Mouse (Mus musculus) testis, postnatal 14 days (tissue): ENCODE measurements around the gene Mmp19.

Experiments
- DNase-seq: peaks from one replicate; pipeline ENCODE4 v3.0.0; 2021; ENCODE audit warnings: low spot score

Mmp19 gene

DNA sequence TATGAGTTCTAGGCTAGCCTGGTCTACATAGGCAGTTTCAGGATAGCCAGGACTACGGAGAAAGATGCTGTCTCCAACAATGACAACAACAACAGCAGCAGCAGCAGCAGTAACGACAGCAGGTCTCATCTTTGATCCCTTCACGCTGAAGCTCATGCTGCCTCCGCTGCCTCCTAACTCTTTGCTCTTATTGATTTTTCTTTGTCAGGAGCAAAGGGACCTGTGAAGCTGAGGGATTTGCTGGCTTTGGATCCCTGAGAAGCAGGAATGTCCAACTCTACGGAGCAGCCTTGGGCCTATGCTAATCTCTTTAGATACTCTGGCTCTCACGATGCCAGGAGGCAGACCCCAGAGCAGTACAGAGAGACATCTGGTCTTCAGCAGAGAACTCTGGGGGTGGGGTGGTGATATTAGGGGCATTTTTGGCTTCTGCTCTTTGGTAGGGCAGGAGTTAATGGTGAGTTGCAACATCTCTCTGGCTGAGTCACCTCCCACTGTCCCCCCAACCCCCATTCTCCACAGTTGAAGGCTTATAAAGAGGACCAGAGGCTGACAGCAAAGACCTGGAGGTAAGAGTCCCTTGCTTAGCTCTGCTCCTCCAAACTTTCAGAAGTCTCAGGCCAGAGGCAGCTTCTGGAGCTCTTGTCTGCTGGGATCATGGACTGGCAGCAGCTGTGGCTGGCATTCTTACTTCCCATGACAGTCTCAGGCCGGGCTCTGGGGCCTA is at the start of gene Mmp19:
Gene Mmp19 (plus strand): TSS at position 513 of the 727 bp plus-strand sequence.
- no peak for DNase-seq

DNA sequence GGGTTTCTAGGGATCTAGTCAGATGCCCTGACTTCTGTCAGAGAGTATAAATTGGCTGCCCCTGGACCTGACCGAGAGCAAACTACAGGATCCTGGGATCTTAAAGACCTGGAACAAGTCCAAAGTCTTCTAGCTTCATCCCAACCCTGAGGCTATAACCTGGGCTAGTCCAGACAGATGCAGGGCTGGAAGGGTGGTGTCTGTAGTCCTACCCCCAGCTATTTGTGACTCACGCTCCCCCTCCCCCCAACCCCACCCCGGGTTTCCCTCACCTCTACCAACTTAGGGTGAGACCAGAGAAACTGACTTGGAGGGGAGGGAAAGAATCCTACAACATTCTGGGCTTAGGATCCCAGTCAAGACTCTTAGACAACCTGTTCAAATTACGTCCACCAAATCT is 48.1 kb upstream of the Mmp19 start:
- no peak for DNase-seq

DNA sequence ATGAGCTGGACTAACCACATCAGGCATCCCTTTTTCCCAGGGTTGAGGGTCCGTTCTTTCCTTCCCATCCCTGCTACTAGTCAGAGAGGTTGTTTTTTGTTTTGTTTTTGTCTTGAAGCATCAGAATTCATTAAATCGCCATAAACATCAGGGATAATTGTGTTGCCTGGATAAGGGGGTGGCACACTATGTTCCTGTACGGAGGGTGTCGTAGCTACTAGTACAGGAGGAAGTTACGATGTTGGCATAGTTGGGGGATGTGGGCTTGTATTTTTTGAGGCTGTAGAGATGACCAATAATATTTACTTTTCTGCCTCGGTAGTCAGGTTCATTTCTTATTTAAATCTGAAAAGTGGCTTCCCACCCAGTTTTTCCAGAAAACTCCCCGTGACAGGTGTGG is 47.5 kb upstream of the Mmp19 start:
- DNase-seq, result no peak

DNA sequence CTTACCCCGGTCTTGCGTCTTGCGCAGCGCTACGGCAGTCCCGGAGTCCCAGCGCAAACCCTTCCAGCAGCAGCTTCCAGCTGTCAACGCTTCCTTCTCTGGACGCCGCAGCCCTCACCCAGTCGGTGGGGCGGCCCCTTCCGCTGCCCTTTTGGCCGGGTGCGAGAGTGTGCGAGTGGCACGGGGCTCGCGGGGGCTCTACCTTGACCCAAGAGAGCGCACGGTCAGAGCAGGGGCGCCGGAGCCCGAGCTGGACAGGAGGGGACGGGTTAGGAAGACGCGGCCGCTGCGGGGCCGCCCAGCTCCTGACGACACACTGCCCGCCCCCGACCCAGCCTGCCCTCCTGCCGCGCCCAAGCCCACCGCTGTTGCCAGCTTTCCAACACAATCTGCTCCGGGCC is 46.9 kb upstream of the Mmp19 start:
- DNase-seq, result peak; percentile 55

DNA sequence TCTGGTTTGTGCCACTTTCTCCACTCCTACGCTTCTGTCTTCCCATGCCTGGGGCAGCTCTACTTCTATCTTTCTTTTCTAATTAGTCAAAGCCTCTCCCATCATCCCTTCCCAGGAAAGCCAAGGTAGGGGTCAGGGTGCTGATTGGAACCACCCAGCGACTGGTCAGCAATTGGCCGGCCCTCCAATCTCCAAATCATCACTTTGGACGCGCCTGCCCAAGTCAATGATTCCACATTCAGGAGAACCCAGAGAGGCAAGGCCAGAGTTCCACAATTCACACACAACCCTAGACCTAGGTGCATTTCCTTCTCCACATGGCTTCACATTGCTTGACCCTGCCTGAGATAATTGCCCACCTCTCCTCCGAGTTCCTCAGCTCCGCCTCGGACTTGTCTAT is 46.5 kb upstream of the Mmp19 start:
- DNase-seq, result no peak

DNA sequence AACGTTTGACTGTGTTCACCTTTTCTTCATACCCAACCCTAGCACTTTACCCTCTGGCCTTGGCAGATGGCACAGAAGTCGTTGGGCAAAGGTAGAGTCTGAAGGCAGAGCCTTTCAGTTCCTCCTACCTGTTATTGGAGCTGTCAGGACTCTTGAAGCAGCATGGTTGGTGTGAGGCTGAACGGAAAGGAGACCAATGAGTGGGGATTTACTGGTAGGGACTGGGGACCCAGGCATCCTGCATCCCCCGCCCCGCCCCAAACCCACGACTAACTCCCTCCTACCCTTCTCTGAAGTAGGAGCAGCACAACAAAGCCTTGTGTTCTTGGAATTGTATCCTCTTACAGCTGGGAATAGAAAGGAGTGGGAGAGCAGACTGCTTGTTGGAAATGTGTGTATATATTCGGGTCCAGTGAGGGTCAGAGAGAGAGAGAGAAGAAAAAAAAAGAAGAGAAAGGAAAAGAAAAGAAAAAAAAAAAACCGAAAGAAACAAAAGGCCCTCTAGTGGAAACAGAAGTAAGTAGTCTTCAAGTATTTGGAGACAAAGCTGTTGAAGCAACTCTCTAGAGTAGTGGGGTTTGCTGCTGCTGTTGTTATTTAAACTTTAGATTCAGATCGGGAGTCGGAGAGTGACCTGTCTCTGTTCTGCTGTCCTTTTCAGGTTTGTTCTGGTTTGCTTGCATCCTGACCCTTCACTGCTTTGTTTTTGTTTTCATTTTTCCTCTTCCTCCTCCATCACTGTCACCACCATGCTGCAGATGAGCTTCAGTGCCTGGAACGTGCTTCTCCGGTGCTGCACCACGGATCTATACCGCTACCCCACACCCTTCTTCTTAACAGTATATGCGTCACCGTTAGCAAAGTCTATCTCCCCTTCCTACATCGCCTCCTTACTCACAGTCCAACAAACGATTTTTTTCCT is 45.8 kb upstream of the Mmp19 start, which contains the start of gene Dgka:
Gene Dgka (minus strand): TSS at position 176 of the 922 bp plus-strand sequence.
- DNase-seq, result no peak

DNA sequence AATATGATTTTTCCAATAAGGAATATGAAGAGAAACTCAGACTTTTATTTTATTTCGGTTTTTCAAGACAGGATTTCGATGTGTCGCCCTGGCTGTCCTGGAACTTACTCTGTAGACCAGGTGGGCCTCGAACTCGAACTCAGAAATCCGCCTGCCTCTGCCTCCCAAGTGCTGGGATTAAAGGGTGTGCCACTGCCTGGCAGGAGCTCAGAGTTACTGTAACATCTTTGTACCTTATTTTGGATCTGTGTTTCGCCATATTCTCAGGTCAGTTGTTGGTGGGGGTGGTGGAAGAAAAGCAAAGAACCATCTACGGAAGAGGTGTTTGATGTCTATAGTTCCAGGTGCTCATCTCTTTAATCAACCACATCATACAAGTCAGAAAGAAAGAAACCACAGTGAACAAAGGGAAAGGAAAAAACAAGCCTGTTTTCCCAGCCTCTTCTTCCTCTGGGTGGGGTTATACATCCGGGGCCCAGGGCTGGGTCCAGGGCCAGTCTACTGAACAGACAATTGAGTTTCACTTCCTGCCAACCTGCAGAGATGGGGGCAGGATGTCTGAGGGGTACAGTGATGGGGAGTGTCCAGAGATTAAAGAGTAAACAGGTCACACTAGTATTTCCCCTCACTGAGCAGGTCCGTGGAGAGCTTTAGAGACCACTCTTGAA is 44.6 kb upstream of the Mmp19 start:
- no peak for DNase-seq

DNA sequence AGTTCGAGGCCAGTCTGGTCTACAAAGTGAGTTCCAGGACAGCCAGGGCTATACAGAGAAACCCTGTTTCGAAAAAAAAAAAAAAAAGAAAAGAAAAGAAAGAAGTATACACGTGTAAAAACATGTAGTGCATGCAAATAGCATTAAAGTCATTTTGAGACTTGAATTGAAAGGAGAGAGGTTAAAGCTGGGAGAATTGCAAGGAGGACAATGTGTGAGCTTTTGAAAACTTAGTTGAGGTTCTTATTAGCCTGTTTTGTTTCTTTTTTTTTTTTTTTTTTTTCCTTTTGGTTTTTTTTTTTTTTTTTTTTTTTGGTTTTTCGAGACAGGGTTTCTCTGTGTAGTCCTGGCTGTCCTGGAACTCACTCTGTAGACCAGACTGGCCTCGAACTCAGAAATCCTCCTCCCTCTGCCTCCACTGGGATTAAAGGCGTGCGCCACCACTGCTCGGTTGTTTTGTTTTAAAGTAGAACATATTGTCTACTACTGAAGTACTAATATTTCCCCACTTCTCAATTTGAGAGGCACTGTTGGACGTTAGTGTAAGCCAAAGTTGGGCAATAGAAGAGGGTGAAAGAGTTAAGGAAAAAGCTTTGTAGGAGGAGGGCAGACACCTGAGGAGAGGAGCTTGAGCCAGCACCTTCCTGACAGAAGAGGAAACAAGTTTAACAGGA is 43.6 kb upstream of the Mmp19 start:
- no peak for DNase-seq

DNA sequence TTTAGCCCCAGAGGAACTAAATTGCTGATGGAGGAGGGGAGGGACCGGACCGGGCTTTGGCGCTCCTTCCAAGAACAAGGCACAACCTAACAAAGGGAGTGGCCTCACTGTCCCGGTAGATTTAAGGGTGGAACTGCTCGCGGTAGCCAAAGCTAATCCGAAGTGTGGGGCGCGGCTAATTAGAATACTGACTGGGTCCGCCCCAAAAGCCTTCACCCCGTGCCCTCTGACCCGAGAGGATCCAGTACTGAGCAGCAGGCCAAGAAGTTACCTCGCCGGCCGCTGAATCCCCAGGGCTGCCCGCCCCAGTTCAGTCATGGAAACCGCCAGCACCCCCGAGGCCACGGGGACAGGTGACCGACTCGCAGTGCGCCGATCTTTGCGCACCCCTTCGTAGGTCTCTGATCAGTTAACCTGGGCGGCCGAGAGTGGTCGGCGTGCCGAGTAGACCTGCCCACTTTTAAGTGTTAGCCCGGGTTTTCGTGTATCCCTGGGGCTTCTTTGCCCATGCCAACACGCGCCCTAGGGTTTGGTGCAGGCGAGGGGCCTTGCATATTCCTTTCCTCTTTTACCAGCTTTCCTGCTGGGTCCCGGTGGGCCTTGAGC is 43.0 kb upstream of the Mmp19 start, which contains the start of gene Pym1:
Gene Pym1 (plus strand): TSS at position 244 of the 606 bp plus-strand sequence.
- peak; percentile 84 for DNase-seq

DNA sequence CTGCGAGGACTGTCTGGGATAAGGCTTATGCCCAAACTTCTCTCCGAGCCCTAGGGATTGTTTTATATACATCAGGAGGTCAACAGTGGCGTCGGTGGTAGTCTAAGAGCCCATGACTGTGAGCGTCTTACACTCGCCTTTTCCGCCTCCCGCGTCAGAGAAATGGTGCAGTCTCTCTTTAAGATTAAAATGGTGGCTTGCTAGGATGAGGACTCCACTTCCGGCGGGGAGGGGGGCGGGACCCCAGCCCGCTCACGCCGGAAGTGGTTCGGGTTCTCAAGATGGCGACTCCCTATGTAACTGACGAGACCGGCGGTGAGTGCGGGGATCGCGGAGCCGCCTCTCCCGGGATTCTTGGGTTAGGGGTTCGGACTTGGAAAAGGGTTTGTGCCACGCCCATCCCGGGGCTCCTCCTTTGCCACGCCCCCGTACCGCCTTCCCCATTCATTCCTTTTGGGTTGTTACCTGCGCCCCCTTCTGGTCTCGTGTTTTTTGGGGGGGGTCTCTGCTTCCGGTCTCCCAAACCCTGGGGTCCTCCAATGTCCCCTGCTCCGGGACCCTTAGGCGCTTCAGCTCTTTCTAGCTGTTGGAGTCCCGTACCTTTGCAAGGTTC is 42.4 kb upstream of the Mmp19 start:
- DNase-seq, result peak; percentile 85

DNA sequence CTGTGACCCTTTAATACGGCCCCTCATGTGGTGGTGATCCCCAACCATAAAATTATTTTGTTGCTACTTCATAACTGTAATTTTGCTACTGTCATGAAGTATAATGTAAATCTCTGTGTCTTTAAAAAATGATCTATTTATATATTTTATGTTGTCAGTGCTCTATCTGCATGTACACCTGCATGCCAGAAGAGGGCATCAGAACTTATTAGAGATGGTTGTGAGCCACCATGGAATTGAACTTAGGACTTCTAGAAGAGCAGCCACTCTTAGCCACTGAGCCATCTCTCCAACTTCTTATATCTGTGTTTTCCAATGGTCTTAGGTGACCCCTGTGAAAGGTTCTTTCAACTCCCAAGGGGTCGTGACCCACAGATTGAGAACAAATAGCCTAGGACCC is 17.8 kb upstream of the Mmp19 start:
- DNase-seq, result no peak

DNA sequence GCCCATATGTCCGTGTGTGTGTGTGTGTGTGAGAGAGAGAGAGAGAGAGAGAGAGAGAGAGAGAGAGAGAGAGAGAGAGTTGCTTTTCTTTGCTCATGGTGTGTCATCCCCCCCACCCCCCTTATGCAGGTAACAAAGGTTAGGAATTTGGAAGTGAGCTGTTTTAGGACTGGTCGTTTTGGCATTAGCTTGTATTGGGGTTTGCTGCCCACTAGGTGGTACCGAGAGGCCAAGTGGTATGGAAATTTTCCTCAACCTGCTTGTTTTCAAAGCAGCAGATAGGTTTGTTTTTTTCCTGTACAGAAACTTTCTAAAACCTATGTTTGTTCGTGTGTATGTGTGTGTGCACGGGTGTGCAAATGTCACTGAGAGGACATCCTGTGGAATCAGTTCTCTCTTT is 17.0 kb upstream of the Mmp19 start:
- no peak for DNase-seq

DNA sequence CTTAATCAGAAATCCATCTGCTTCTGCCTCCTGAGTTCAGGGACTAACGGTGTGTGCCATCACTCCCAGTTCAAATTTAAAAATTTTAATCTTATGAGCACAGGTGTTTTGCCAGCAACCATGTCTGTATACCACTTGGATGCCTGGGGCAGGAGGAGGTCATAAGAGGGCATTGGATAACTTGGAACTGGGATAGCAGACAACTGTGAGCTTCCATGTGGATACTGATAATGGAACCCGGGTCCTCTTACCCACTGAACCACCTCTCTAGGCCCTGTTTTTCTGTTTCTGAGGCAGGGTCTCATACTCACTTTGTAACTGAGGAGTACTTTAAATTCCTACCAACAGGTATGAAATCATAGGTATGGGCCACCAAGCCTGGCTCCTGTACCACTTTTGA is 12.3 kb upstream of the Mmp19 start:
- DNase-seq, result no peak

DNA sequence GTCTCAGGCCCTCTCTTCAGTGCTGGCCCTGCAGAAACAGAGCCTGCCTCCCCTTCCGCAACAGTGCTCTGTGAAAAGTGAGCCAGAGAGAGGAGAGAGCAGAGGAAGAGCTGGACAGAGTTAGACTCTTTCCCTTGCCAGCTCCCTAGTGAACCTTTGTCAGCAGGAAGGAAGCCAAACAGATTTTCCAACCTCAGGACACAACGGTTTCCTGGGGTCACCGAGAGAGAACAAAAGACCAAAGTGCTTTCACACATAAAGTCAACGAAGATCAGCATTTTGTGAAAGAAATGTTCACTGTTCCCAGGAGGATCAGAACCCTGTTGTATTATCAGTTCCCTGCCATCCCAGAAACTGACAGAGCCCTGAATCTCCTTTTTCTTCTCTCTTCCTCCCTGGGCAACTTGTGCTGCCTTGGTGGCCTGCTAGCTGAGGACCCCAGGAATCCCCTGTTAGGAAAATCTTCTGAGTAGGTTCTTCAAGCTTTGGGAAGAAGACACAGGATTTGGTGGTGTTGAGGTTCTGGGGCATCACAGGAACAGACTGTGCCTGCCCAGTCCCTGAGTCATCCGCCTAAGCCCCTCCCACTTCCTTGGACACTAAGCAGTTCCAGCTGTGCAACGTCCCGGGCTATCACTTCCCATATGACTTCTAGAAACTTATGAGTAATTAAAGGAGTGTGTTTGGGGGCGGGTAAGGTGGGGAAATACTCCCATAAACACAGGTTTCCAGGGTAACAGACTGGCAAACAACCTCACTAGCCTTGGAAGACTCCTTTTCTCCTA is 11.5 kb upstream of the Mmp19 start:
- peak; percentile 78 for DNase-seq

DNA sequence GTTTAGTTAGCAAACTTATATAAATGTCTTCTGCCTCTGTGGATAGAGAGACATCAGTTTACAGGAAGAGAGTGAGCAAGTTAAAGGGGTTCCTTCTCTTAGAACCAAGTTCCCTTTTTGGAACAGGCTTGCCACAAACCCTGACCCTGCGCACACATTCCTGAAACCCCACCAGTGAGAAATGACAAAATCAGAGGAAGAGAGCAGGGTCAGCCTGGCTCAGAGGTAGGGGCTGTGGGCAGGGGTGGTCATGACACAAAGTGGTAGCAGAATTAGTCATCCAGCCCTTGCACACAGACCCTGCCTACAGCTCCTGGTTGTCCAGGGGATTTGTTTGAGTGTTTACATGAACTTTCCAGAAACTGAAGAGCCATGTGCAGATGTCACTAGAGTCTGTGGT is 10.5 kb upstream of the Mmp19 start:
- no peak for DNase-seq

DNA sequence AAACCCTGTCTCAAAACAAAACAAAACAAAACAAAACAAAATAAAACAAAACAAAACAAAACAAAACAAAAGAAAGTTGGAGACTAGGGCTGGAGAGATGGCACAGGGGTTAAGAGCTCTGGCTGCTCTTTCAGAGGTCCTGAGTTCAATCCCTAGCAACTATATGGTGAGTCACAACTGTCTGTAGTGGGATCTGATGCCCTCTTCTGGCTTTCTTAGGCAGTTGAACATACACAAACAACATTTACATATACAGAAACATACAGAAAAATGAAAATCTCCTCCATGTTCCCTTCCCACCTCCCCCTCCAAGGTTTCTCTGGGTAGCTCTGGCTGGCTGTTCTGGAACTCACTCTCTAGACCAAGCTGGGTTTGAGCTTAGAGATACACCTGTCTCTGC is 1.3 kb downstream of the Mmp19 start:
- no peak for DNase-seq

DNA sequence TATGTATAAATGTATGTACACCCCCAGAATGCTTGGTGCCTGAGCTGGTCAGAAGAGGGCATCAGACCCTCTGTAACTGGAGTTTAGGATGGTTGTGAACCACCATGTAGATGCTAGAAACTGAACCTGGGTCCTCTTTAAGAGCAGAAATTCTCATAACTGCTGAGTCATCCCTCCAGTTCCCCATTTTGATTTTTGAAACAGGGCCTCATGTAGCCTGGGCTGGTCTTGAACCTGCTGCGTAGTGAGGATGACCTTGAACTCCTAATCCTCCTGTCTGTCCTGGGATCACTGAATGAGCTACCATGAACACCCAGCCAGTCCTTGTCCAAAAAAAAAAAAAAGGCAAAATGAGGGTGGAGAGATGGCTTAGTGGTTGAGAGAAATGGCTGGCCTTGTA is 2.5 kb downstream of the Mmp19 start:
- no peak for DNase-seq

DNA sequence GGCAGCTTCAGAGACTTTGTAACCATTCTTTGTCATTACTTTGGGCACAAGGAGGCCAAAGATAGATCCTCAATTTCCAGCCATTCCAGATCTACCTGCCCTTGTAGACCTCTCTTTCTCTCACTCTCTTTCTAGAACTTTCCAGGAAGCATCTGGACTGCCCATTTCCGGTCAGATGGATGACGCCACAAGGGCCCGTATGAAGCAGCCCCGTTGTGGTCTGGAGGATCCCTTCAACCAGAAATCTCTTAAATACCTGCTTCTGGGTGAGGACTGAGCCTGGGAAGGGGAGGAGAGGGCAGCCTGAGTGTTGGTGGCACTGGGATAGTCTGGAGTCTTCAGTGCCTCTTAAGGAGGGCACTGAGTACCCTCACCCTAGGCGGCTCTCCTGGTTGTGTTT is 3.7 kb downstream of the Mmp19 start:
- DNase-seq, result no peak

DNA sequence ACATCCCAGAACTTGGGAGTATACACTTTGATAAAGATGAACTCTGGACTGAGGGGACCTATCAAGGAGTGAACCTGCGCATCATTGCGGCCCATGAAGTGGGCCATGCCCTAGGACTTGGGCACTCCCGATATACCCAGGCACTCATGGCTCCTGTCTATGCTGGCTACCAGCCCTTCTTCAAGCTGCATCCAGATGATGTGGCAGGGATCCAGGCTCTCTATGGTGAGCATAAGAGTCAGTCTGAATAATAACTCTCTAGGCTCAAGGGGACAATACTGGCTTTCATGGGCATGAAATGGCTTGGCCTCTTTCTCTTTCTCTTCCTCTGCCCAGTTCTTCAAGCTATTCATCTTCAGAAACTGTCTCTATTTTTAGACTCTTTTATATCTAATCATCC is 4.9 kb downstream of the Mmp19 start:
- no peak for DNase-seq

DNA sequence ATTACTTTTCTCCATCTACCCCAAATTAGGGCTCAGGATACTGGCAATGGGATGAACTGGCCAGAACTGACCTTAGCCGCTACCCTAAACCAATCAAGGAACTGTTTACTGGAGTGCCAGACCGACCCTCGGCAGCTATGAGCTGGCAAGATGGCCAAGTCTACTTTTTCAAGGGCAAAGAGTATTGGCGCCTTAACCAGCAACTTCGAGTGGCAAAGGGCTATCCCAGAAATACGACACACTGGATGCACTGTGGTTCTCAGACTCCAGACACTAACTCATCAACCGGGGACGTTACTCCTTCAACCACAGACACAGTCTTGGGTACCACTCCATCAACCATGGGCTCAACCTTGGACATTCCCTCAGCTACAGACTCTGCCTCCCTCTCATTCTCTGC is 8.0 kb downstream of the Mmp19 start:
- no peak for DNase-seq
